Mouse (Mus musculus) urinary bladder, adult 2 months (tissue): ENCODE measurements around the gene Ptger4. TPM values are rescaled to one million over a fixed set of nuclear protein-coding genes. Genes with fewer than 3 reads are reported as not detected.

Experiments
- DNase-seq: peaks from one replicate; pipeline ENCODE4 v3.0.0; 2022; ENCODE audit warnings: low spot score
- polyA plus RNA-seq: library from polyadenylated mRNA; depleted of rRNA; stranded (reverse); fragments of >200 nt; gene quantifications from 2 replicates; pipeline ENCODE4 v1.2.3, GENCODE M21; 2012; rRNA removed

Gene Ptger4
- polyA plus RNA-seq, 1 experiment, result 8.0 TPM

DNA sequence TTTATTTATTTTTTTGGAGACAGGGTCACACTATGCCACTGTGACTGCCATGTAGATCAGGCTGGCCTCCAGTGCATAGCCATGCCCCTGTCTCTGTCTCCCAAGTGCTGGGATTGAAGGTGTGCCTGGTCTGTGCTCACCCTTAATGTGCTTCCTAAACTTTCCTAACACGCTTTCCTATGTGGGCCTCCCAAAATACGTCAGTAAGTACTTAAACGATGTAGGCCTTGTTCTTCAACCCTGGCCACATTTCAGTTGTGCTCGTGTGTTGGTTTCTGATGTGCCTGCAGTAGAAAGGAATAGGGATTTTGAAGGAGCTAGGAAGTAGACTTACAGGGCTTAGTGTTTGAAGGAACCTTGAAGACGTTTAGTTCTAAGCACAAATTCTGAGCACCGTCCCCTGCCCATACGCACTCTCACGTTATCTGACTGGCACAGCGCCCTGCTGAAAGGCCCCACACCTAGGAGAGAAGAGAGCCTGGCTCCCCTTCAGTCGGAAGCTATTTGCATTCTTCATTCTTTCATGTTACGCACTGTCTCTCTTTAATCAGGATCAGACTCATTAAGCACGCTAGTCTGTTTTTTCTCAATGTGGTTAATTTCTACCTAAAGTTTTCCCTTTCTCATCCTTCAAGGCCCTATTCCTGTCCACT lies 78.7 kb downstream of the Ptger4 start:
- no peak for DNase-seq

DNA sequence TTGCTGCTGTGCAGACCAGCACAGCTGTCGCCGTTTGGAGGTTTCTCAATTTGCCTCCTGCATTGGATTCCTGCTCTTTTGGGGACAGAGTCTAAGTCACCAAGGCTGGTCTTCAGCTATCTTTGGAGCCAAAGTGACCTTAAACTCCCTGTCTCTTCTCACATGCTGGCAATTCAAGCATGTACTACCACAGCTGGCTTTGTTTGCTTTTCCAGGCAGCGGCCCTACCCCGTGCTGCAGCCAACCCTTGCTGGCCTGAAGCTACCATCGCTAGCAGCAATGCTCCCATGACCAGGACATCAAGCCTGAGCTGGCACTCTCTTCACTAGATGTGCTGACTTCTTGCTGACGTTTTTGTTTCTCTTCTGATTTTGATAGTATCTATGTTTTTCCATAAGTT lies 85.2 kb downstream of the Ptger4 start:
- DNase-seq, result no peak

DNA sequence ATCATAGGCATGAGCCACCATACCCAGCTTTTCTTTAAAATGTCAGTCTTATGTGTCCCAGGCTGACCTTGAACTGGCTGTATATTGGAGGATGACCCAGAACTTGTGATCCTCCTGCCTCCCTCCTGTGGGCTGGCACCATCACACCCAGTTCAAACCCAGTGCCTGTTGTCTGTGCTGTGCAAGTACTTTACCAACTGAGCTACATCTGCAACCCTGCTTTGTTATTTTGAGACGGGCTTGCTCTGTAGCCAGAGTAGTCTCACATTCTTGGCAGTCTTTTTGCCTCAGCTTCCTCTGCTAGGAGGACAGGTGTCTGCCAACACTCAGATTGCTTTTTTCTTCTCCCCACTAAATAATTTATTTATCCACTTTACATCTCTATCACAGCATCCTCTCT lies 86.6 kb downstream of the Ptger4 start:
- no peak for DNase-seq

Other genes with a start within 250 kb of the Ptger4 start
- 51.5 and 67.5 TPM in 2 replicates for gene C7, start 180.4 kb downstream of the Ptger4 start, polyA plus RNA-seq
- 2.9 and 4.0 TPM in 2 replicates for gene Card6, start 135.6 kb downstream of the Ptger4 start, polyA plus RNA-seq
- 1,831 and 1,970 TPM in 2 replicates for gene Rpl37, start 127.5 kb downstream of the Ptger4 start, polyA plus RNA-seq
- 19.3 and 20.1 TPM in 2 replicates for gene Prkaa1, start 100.3 kb downstream of the Ptger4 start, polyA plus RNA-seq
- 31.0 and 38.4 TPM in 2 replicates for gene Ttc33, start 58.7 kb downstream of the Ptger4 start, polyA plus RNA-seq